Mouse (Mus musculus): ENCODE results near the gene Neu2. TPM values are rescaled to one million over a fixed set of nuclear protein-coding genes. Genes with fewer than 3 reads are reported as not detected.

The Neu2 gene
- polyA plus RNA-seq, 1 experiment from 2014 or later: not detected

GRCm38 (mm10) chr1:87645748-87646147, 136.1 kb downstream of the Neu2 start:
- WGBS: 82% methylated on average over 6 of the region's 6 CpGs
- Histone ChIP-seq H3K36me3 (replicated peaks; ENCODE audit: control insufficient read depth, insufficient read depth, low read depth, low read length) (no peaks in the 10 kb centered on the region), H3K9ac (replicated peaks; ENCODE audit: low read length) (no peak overlapping the region), H3K4me3 (ENCODE audit: low read depth, low read length) (no peak overlapping the region), H3K9me3 (replicated peaks; ENCODE audit: control insufficient read depth, low read length) (no peaks in the 10 kb centered on the region), H3K27me3 (ENCODE audit: control insufficient read depth, insufficient read depth, low read length) (no peaks in the 10 kb centered on the region), H3K4me1 (ENCODE audit: control insufficient read depth, insufficient read depth, low read length) (no peaks in the 10 kb centered on the region), H3K4me2 (ENCODE audit: low read depth, low read length) (no peak overlapping the region), H3K27ac (replicated peaks; ENCODE audit: low read depth, low read length) (no peak overlapping the region)
- DNase-seq (ENCODE audit: low spot score) (no peak), ATAC-seq (replicated peaks; ENCODE audit: insufficient number of reproducible peaks, low FRiP score, low TSS enrichment, low read depth) (no peak)

Other genes with a start within 250 kb of the Neu2 start
- gene Efhd1, start 245.5 kb upstream of the Neu2 start, polyA plus RNA-seq (2014; fragmentation: Nextera tagmentation; extraction: Ambion mirVana): 0.81 and 1.1 TPM in 2 replicates
- gene Gigyf2, start 182.9 kb upstream of the Neu2 start, polyA plus RNA-seq (2014; fragmentation: Nextera tagmentation; extraction: Ambion mirVana): 49.1 and 49.4 TPM in 2 replicates
- 0.25 and 0.99 TPM in 2 replicates for gene Kcnj13, start 115.2 kb upstream of the Neu2 start, polyA plus RNA-seq (2014; fragmentation: Nextera tagmentation; extraction: Ambion mirVana)
- 0.52 TPM in 1 of 2 replicates, not detected in the other for gene Snorc, start 39.6 kb upstream of the Neu2 start, polyA plus RNA-seq (2014; fragmentation: Nextera tagmentation; extraction: Ambion mirVana)
- 1.5 TPM in 2 replicates for gene Ngef, start 64.0 kb downstream of the Neu2 start, polyA plus RNA-seq (2014; fragmentation: Nextera tagmentation; extraction: Ambion mirVana)
- 2.9 and 3.3 TPM in 2 replicates for gene Inpp5d, start 110.4 kb downstream of the Neu2 start, polyA plus RNA-seq (2014; fragmentation: Nextera tagmentation; extraction: Ambion mirVana)
- 30.7 and 30.8 TPM in 2 replicates for gene Atg16l1, start 246.0 kb downstream of the Neu2 start, polyA plus RNA-seq (2014; fragmentation: Nextera tagmentation; extraction: Ambion mirVana)